Mouse (Mus musculus): Measurements from ENCODE around the gene Sgms1. TPM values are rescaled to one million over a fixed set of nuclear protein-coding genes. Genes with fewer than 3 reads are reported as not detected.
"Not testable (repeated sequence)": the region's sequence is repeated elsewhere in the genome, so short reads cannot be mapped to it uniquely, and the experiment has no call there.

Sgms1 gene
- total RNA-seq, 2 experiments from 2014 or later = 23.4 to 27.2 TPM

DNA sequence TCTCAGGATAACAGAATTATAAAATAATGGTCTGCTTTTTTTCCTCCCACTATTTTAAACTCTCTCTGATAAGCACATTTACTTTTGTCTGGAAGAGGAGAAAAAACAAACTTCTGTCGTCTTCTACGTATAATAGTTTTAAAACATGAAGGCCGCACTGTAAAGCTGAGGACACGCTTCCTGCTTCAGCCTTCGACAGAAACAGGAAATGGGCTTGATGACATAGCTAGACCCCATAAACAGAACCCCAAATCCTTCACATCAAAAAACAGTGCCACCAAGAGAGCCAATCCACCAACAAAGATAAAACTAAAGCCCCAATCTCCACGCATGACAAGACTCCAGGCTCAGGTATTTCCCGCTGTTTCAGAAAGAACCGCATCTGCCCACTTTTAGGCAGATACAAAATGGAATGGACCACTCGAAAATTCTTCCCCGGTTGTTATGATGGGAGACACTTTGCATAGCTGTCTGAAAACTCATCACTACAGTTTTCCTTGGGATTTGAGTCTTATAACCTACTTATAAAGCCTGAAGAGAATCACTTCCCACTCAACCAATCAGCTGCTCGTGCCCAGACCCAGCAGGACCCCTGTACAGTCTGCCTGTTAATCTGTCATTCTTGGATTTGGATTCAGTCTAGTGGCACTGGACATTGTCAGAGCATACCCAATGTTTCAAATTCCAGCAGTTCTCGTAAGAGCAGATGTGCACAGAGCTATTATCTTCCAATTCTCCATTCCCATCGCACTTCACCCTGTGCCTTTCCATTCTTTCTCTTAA, 222.5 kb downstream of the Sgms1 start:
- intact Hi-C loops (cut with DNase I) = no loop called here
- no peak for DNase-seq

- intact Hi-C loops (cut with DNase I) = no loop called here
- no peak for DNase-seq
Measured at GRCm38 (mm10) chr19:32165711-32166110, 223.8 kb downstream of the Sgms1 start.

GRCm38 (mm10) chr19:32164128-32164527, 225.4 kb downstream of the Sgms1 start:
- intact Hi-C loops (cut with DNase I) = no loop called here
- DNase-seq = no peak

- no peak for DNase-seq
- intact Hi-C loops (cut with DNase I) = no loop called here
Measured at GRCm38 (mm10) chr19:32159944-32160343, 229.6 kb downstream of the Sgms1 start.

DNA sequence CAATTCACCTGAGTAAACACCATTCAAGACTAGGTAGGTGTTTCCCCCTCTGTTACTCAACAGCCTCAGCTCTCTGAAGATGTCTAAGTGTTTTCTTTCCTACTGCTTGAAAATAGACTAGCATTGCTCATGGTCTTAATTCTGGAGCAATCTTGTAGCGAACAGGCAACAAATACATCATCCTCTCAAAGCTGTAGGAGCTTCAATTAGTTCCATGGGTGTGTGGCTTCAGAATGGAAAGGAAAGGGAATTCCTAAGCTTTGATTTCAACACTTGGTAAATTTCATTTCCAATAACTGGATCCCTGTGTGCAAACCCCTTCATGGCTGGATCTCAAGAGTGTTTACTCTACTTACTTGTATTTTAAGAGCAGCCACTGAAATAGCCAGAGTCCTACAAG, 230.3 kb downstream of the Sgms1 start:
- no peak for DNase-seq
- intact Hi-C loops (cut with DNase I) = no loop called here

GRCm38 (mm10) chr19:32157045-32157444, 232.5 kb downstream of the Sgms1 start:
- intact Hi-C loops (cut with DNase I) = no loop called here
- DNase-seq = no peak

DNA sequence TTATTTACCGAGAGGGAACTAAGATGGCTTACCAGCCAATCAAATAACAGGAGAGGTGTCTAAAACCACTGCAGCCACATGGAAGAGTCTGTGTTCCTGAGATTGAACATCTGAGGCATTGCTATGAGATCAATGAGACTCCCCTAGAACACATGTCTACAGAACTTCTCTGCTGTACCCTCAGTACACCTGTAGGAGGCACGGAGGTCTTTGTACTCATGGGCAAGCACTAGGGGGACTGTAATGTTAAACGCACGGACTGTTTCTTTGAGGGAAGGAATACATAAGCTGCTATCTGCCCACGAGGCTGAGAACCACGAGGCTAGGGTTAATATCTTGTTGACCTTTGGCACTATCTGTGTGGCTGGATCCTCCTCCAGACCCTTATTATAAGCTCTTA, 237.0 kb downstream of the Sgms1 start:
- intact Hi-C loops (cut with DNase I) = no loop called here
- DNase-seq = no peak

DNA sequence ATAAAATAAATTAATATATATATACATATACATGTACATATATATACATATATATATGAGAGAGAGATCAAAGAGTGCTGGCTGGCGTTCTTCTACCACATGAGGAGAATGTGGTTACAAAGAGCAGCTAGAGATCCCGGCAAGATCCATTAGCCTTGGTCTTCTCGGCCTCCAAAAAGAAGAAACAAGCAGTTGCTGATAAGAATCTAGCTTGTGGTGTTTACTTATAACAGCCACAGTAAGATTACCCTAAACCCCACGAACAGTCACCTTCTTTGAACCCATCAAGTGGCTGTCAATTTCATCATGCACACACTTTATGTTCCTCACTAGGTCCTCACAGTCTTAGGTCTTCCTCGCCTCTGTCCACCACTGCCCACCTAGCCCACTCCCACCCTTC, 240.8 kb downstream of the Sgms1 start:
- DNase-seq = no peak
- intact Hi-C loops (cut with DNase I) = no loop called here

DNA sequence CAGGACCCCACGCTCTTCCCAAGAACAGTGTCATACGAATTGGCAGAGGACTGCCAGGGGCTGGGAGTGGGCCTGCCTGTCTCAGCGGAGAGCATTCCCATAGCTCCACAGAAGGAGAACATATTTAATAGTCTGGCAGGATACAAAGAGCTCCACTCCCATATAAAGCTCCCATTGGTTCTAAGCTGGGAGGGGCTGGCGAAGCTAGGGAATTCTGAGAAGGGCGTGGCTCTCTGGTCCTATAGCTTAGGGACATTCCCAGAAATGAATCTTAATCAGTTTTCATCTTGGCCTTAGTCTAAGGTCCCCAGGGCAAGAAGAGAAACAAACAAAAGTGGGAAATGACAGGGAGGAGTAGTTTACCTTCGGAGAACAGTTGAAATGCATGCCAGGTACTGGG, 247.1 kb downstream of the Sgms1 start:
- no peak for DNase-seq
- intact Hi-C loops (cut with DNase I) = no loop called here

- intact Hi-C loops (cut with DNase I) = no loop called here
- DNase-seq = no peak
Measured at GRCm38 (mm10) chr19:32138361-32139088, 251.0 kb downstream of the Sgms1 start.

DNA sequence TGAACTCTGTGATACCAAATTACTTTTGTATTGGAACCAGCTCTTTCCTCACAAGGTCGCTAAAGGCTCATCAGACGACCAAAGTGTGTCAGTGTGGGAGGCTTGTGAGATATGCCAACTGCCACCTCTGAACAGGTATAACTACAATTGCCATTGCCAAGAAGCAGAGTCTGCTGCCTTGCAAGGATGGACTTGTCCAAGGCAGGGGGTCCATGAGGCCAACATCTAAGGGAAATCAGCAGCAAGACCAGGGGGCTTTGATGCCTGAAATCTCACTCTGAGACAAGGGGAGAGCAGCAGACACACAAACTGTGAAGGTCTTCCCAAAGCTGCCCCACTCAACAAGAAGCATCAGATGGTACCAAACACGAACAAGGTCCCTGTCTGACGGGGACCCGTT, 251.6 kb downstream of the Sgms1 start:
- intact Hi-C loops (cut with DNase I) = no loop called here
- DNase-seq = no peak

DNA sequence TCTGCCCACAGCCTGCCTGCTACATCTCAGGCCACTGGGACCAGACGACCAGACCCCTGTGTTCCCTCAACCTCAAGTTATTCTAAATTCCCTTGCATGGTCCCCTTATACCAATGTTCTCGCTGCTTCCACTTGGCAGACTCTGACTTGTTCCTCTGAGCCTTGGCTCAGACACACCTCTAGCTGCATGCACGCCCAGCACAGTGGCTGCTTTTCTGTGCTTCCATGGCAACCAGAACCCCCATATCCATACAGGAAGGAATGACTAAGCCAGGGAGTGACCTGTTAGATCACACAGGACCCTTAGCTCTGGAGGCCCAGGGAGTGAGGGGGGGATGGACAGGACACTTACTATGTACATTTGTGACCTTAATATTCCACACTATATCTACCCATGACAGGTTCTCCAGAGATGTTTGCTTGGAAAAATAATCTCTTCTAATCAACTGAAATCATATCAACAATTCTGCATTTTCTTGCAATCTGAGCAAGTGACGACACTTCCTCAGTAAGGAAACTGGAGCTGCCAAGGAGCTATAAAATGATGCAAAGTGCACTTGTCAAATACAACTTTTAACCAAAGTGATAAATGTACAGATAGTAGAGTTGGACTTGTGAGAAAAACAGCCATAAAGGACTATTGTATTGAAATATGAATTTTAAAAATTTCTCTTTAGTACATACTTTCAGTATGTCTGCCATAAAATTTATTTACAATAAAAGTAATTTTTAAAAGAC, 252.5 kb downstream of the Sgms1 start:
- intact Hi-C loops (cut with DNase I) = no loop called here
- DNase-seq = no peak

- intact Hi-C loops (cut with DNase I) = not testable (repeated sequence)
Measured at GRCm38 (mm10) chr19:32131707-32132488, 257.6 kb downstream of the Sgms1 start.

GRCm38 (mm10) chr19:32129281-32129680, 260.2 kb downstream of the Sgms1 start:
- intact Hi-C loops (cut with DNase I) = no loop called here

More at GRCm38 (mm10) chr19:32131707-32132488, 257.6 kb downstream of the Sgms1 start:
- DNase-seq = not testable (repeated sequence)

DNA sequence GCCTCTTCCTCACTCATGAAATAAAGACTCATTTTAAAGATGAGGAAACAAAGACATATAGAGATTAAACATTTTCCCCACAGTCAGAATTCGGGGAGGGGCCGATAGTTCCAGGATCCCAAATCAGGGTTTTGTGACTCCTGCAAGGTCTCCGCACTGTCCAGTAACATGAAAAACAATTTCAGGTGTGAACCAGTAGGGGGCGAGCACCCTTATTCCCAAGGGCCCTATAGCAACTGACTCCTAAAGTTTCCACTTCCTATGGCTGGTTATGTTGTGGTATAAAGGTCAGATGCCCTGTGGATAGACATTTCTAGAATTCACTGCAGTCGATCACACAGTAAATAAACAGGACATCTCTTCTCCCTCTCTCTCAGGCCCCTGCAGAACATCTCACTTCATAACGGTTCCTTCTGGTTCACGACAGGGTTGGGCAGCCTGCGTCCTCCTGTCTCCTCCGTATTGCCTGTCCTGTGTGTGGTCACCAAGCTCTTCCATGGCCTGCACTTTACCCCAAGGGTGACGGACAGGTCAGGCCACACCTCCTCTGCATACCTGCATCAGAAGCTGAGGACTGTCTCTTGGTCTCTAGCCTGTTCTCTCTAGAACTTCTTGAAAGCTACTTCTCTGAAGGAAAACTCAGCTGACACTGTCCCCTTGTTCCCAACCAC, 262.2 kb downstream of the Sgms1 start:
- intact Hi-C loops (cut with DNase I) = no loop called here
- DNase-seq = no peak

More at GRCm38 (mm10) chr19:32129281-32129680, 260.2 kb downstream of the Sgms1 start:
- DNase-seq = no peak

GRCm38 (mm10) chr19:32124155-32124554, 265.4 kb downstream of the Sgms1 start:
- DNase-seq = no peak
- intact Hi-C loops (cut with DNase I) = no loop called here

- intact Hi-C loops (cut with DNase I) = no loop called here
- DNase-seq = no peak
Measured at GRCm38 (mm10) chr19:32123196-32123595, 266.3 kb downstream of the Sgms1 start.

DNA sequence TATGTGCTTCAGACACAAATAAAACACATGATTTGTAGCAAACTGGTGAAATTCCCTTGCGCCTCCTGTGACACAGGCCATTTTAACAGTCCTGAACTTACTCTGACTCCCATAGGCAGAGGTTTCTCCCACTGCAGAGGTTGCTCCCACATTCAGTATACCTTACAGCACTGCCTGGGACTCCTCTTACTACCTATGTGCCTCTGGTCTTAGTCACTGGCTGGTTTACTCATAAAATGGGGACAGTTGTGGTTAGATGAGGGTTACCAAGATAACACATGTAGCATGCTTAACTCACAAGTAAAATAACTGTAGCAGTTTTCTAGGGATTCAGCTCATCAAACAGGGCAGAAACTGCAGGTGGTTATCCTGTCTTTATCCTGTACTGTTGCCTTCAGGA, 268.7 kb downstream of the Sgms1 start:
- intact Hi-C loops (cut with DNase I) = no loop called here
- no peak for DNase-seq

DNA sequence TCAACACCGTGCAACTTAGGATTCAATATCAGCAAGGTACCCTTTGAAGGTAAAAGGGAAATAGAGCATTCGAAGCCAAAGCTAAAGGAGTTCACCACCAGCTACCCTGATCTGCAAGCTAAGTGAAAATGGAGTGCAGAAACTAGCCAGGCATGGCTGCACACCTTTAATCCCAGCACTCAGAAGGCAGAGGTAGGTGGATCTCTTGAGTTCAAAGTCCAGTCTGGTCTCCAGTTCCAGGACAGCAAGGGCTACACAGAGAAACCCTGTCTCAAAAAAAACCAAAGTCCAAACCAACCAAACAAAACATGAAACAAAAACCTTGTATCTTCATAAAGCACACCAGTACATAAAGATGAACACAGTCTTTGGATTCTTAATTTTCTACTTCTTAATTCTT, 269.8 kb downstream of the Sgms1 start:
- DNase-seq = no peak
- intact Hi-C loops (cut with DNase I) = loop anchor here (10.0 kb wide), 1 partner anchor 265 kb away; the partner anchor contains the start of gene Sgms1

DNA sequence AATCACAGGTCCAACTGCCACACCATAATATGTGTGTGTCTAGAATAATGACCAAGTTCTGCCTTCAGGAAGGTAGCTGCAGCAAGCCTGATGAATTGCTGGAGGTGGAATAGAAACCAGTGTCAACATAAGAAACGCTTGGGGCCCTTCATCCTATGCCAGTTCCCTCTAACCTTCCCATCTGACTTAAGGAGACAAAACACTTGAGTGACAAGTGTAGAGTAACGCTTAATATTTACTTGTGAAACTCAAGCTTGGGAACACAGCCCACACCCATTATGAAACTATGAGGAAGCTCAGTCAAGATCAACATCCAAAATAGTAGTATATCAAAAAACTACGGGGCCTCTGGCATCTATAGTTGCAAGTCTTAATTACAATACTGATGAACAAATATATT, 271.0 kb downstream of the Sgms1 start:
- DNase-seq = no peak
- intact Hi-C loops (cut with DNase I) = loop anchor here (10.0 kb wide), 1 partner anchor 266 kb away; the partner anchor contains the start of gene Sgms1
